Mouse (Mus musculus): ENCODE measurements around the gene Lce1g.

Gene Lce1g

GRCm38 (mm10) chr3:92752238-92752637 is at the start of gene Lce1g:
Gene Lce1g, minus strand, starts transcription at chr3:92752338.
- in situ Hi-C loops (cut with MboI, MseI): no loop called here

GRCm38 (mm10) chr3:92790414-92790813 is 38.3 kb upstream of the Lce1g start, which contains the start of gene Lce1j:
Gene Lce1j, minus strand, starts transcription at chr3:92790514.
- in situ Hi-C loops (cut with MboI, MseI): no loop called here

- in situ Hi-C loops (cut with MboI, MseI): no loop called here
These were observed 26.7 kb upstream of the Lce1g start, which contains the start of gene Lce1i for GRCm38 (mm10) chr3:92778799-92779198. Gene Lce1i, minus strand, starts transcription at chr3:92778899.

- in situ Hi-C loops (cut with MboI, MseI): no loop called here
These were observed 19.4 kb upstream of the Lce1g start for GRCm38 (mm10) chr3:92771573-92771972.

- in situ Hi-C loops (cut with MboI, MseI): loop anchor here (10.0 kb wide), 1 partner anchor 610 kb away; no protein-coding TSS in a partner anchor
These were observed 12.8 kb upstream of the Lce1g start, which contains the start of gene Lce1h for GRCm38 (mm10) chr3:92764965-92765364. Gene Lce1h, minus strand, starts transcription at chr3:92765065.

GRCm38 (mm10) chr3:92753197-92753596 is 1.1 kb upstream of the Lce1g start:
- in situ Hi-C loops (cut with MboI, MseI): no loop called here

- in situ Hi-C loops (cut with MboI, MseI): no loop called here
These were observed 13.1 kb downstream of the Lce1g start, which contains the start of gene Gm38119 for GRCm38 (mm10) chr3:92738996-92739395. Gene Gm38119, minus strand, starts transcription at chr3:92739096.

- in situ Hi-C loops (cut with MboI, MseI): no loop called here
These were observed 29.5 kb downstream of the Lce1g start for GRCm38 (mm10) chr3:92722631-92723030.

- in situ Hi-C loops (cut with MboI, MseI): no loop called here
These were observed 31.9 kb downstream of the Lce1g start, which contains the start of gene Lce1f for GRCm38 (mm10) chr3:92720250-92720649. Gene Lce1f, minus strand, starts transcription at chr3:92720350.

GRCm38 (mm10) chr3:92715122-92715521 is 37.0 kb downstream of the Lce1g start:
- in situ Hi-C loops (cut with MboI, MseI): no loop called here

- in situ Hi-C loops (cut with MboI, MseI): no loop called here
These were observed 43.2 kb downstream of the Lce1g start, which contains the start of gene Lce1e for GRCm38 (mm10) chr3:92708974-92709373. Gene Lce1e, minus strand, starts transcription at chr3:92709074.
